Mouse (Mus musculus) CH12.LX (cell line): ENCODE measurements around the gene Dhx58. TPM values are rescaled to one million over a fixed set of nuclear protein-coding genes. Genes with fewer than 3 reads are reported as not detected.

Experiments used
- DNase-seq: peaks from one replicate; pipeline ENCODE4 v3.0.0-alpha.2; 2013; ENCODE audit errors: extremely low read depth
- H3K27ac ChIP-seq: 2 replicates; pipeline ENCODE4 v1.5.1; 2012; ENCODE audit warnings: low read depth, mild to moderate bottlenecking, control low read depth, moderate library complexity; ENCODE audit not compliant: insufficient read depth
- H3K27me3 ChIP-seq: replicated peaks from 2 replicates; pipeline ENCODE3; 2012; ENCODE audit warnings: inconsistent platforms
- H3K36me3 ChIP-seq, 2 experiments: replicated peaks in 1 of 2; 2 replicates each; pipeline versions ENCODE3 to v1.6.1; 2012; ENCODE audit warnings: inconsistent platforms in 1 of 2, low read length in 1 of 2, mild to moderate bottlenecking in 1 of 2, mixed read lengths in 1 of 2, moderate library complexity in 1 of 2; ENCODE audit not compliant: control insufficient read depth in 1 of 2, insufficient read depth in 1 of 2
- H3K4me1 ChIP-seq, 2 experiments: 2 replicates each; pipeline ENCODE4 v1.6.1; 2012; ENCODE audit warnings: inconsistent platforms in 1 of 2, moderate library complexity in 1 of 2; ENCODE audit not compliant: insufficient read depth in 2 of 2, control insufficient read depth in 1 of 2
- H3K4me2 ChIP-seq: 2 replicates; pipeline ENCODE4 v1.6.1; 2012; ENCODE audit warnings: low read depth, mild to moderate bottlenecking, control low read depth; ENCODE audit not compliant: poor library complexity, insufficient read depth, severe bottlenecking
- H3K4me3 ChIP-seq, 3 experiments: fragments of 150-350 bp in 1 of 3; sonication (generic) in 1 of 3; replicated peaks in 1 of 3; 2 replicates each; pipeline versions ENCODE3 to v1.5.1; 2011 to 2012; ENCODE audit warnings: low read depth in 2 of 3, low read length in 2 of 3, mild to moderate bottlenecking in 2 of 3, moderate library complexity in 2 of 3, control low read depth in 1 of 3, improper control_type of control experiment in 1 of 3, inconsistent platforms in 1 of 3, mixed read lengths in 1 of 3; ENCODE audit not compliant: poor library complexity in 1 of 3
- H3K79me2 ChIP-seq: replicated peaks from 2 replicates; pipeline ENCODE4 v1.6.1; 2012; ENCODE audit warnings: mild to moderate bottlenecking, moderate library complexity; ENCODE audit not compliant: control insufficient read depth, poor library complexity, insufficient read depth, severe bottlenecking; ENCODE audit errors: extremely low read depth
- H3K9ac ChIP-seq: 2 replicates; pipeline ENCODE4 v1.6.1; 2012; ENCODE audit warnings: low read depth, mild to moderate bottlenecking, control low read depth, moderate library complexity; ENCODE audit not compliant: insufficient read depth
- H3K9me3 ChIP-seq: replicated peaks from 2 replicates; pipeline ENCODE3; 2012; ENCODE audit warnings: low read length, inconsistent platforms, mixed read lengths
- CHD2 ChIP-seq: IDR thresholded peaks from 2 replicates; pipeline ENCODE4 v1.6.1; 2011; ENCODE audit warnings: low read length, improper control_type of control experiment
- CTCF ChIP-seq, 2 experiments: IDR thresholded peaks in 1 of 2; conservative IDR thresholded peaks in 1 of 2; 2 replicates each; pipeline ENCODE4 v1.5.1; 2011 to 2012; ENCODE audit warnings: low read depth in 2 of 2, low read length in 2 of 2, improper control_type of control experiment in 1 of 2, inconsistent platforms in 1 of 2, mild to moderate bottlenecking in 1 of 2, moderate library complexity in 1 of 2
- ELF1 ChIP-seq: IDR thresholded peaks from 2 replicates; pipeline ENCODE4 v1.6.1; 2014; ENCODE audit warnings: low read depth, mild to moderate bottlenecking, inconsistent platforms, low read length, improper control_type of control experiment
- ETS1 ChIP-seq: conservative IDR thresholded peaks from 2 replicates; pipeline ENCODE4 v1.6.1; 2012; ENCODE audit warnings: low read depth, mild to moderate bottlenecking, inconsistent platforms, low read length, improper control_type of control experiment, moderate library complexity
- GABPA ChIP-seq: IDR thresholded peaks from 2 replicates; pipeline ENCODE4 v1.6.1; 2012; ENCODE audit warnings: low read depth, low read length, improper control_type of control experiment, inconsistent platforms; ENCODE audit not compliant: insufficient replicate concordance
- JUN ChIP-seq: IDR thresholded peaks from 2 replicates; pipeline ENCODE4 v1.6.1; 2011; ENCODE audit warnings: low read depth, mild to moderate bottlenecking, low read length, improper control_type of control experiment, moderate library complexity; ENCODE audit not compliant: insufficient read depth
- MEF2A ChIP-seq: IDR thresholded peaks from 2 replicates; pipeline ENCODE4 v1.6.1; 2014; ENCODE audit warnings: low read depth, mild to moderate bottlenecking, inconsistent platforms, low read length, improper control_type of control experiment, borderline replicate concordance
- MXI1 ChIP-seq: IDR thresholded peaks from 2 replicates; pipeline ENCODE4 v1.6.1; 2011; ENCODE audit warnings: mild to moderate bottlenecking, low read depth, low read length, improper control_type of control experiment
- MYC ChIP-seq: IDR thresholded peaks from 2 replicates; pipeline ENCODE4 v1.6.1; 2011; ENCODE audit warnings: low read depth, mild to moderate bottlenecking, improper control_type of control experiment, low read length
- NRF1 ChIP-seq: IDR thresholded peaks from 2 replicates; pipeline ENCODE4 v1.6.1; 2014; ENCODE audit warnings: low read depth, mild to moderate bottlenecking, inconsistent platforms, low read length, improper control_type of control experiment, moderate library complexity
- POLR2AphosphoS2 ChIP-seq: IDR thresholded peaks from 2 replicates; pipeline ENCODE4 v1.6.1; 2011; ENCODE audit warnings: low read depth, low read length, improper control_type of control experiment
- RAD21 ChIP-seq: IDR thresholded peaks from 2 replicates; pipeline ENCODE4 v1.6.1; 2011; ENCODE audit warnings: low read depth, mild to moderate bottlenecking, low read length, improper control_type of control experiment, moderate library complexity
- RCOR1 ChIP-seq: conservative IDR thresholded peaks from 2 replicates; pipeline ENCODE4 v1.6.1; 2012; ENCODE audit warnings: low read depth, mild to moderate bottlenecking, inconsistent platforms, low read length, improper control_type of control experiment
- SIN3A ChIP-seq: IDR thresholded peaks from 2 replicates; pipeline ENCODE4 v1.6.1; 2012; ENCODE audit warnings: low read length, improper control_type of control experiment, inconsistent platforms
- TBP ChIP-seq: conservative IDR thresholded peaks from 2 replicates; pipeline ENCODE4 v1.6.1; 2011; ENCODE audit warnings: low read depth, low read length, improper control_type of control experiment
- USF2 ChIP-seq: conservative IDR thresholded peaks from 2 replicates; pipeline ENCODE4 v1.6.1; 2011; ENCODE audit warnings: low read depth, low read length, improper control_type of control experiment
- ZMIZ1 ChIP-seq: IDR thresholded peaks from 2 replicates; pipeline ENCODE4 v1.6.1; 2012; ENCODE audit warnings: low read depth, mild to moderate bottlenecking, inconsistent platforms, low read length, improper control_type of control experiment
- ZNF384 ChIP-seq: IDR thresholded peaks from 2 replicates; pipeline ENCODE4 v1.6.1; 2012; ENCODE audit warnings: low read depth, low read length, improper control_type of control experiment, inconsistent platforms
- dilution Hi-C: fragments of 300-500 bp; cut with MboI; formaldehyde crosslinking; loops from 2 replicates; pipeline ENCODE4 v1.14.3; 2020; ENCODE audit warnings: low sequenced_read_pairs; ENCODE audit not compliant: extremely low pct_unique_long_range_greater_than_20kb, extremely low pct_ligation_motif_present
- in situ Hi-C: fragments of 300-500 bp; cut with MboI; formaldehyde crosslinking; loops from 3 replicates; pipeline ENCODE4 v1.14.3; 2019; ENCODE audit warnings: low sequenced_read_pairs, low pct_ligation_motif_present, low pct_unique_long_range_greater_than_20kb, mixed read lengths
- polyA plus RNA-seq: library from polyadenylated mRNA; unstranded; fragments of >175 nt; gene quantifications from 2 replicates; pipeline ENCODE4 v1.2.1, GENCODE M21; 2012; ENCODE audit warnings: low read depth; ENCODE audit not compliant: insufficient read length
- total RNA-seq, 2 experiments: library from RNA; depleted of rRNA; stranded (reverse); fragments of 300-350 nt in 1 of 2; fragments of >200 nt in 1 of 2; gene quantifications; 2 replicates each; pipeline ENCODE4 v1.2.3; 2012 to 2014

Gene Dhx58
- total and polyA plus RNA-seq, 3 experiments: 6.3 to 15.7 (median 6.4) TPM

- H3K79me2 ChIP-seq: peaks cover 4% of the 10 kb centered on the region; the same call in 1 of the 2 replicates
- no peak for DNase-seq
- peaks cover 9 to 46% of the 10 kb centered on the region in 2 experiments for H3K4me1 ChIP-seq
- no peak overlapping the region for H3K27ac ChIP-seq
- no peaks in the 10 kb centered on the region for H3K9me3 ChIP-seq
- in situ Hi-C loops (no loop called here), dilution Hi-C loops (no loop called here)
- no peak overlapping the region for H3K9ac ChIP-seq
- TF ChIP-seq NRF1: no peak
- TF ChIP-seq CTCF (conservative IDR thresholded peaks at IDR 0.05 in 1 of 2, IDR thresholded peaks at IDR 0.05 in 1 of 2; ENCODE audit: low read depth in 2 of 2, low read length in 2 of 2): no peak
- no peak for TF ChIP-seq POLR2AphosphoS2
- no peak for TF ChIP-seq CHD2
- no peak for TF ChIP-seq ETS1
- TF ChIP-seq TBP: no peak
- no peak for TF ChIP-seq RAD21
- no peak for TF ChIP-seq MYC
- no peak for TF ChIP-seq ZNF384
- TF ChIP-seq GABPA: no peak
- no peak overlapping the region for H3K4me2 ChIP-seq
- no peak overlapping the region for H3K4me3 ChIP-seq
- H3K36me3 ChIP-seq: peaks cover 59 to 82% of the 10 kb centered on the region in 2 experiments
- H3K27me3 ChIP-seq: no peaks in the 10 kb centered on the region
Observed at GRCm38 (mm10) chr11:100710528-100710927, 6.5 kb upstream of the Dhx58 start.

GRCm38 (mm10) chr11:100709201-100709810, 5.2 kb upstream of the Dhx58 start:
- DNase-seq: no peak
- H3K36me3 ChIP-seq: peaks cover 61 to 82% of the 10 kb centered on the region in 2 experiments
- peaks cover 10 to 52% of the 10 kb centered on the region in 2 experiments for H3K4me1 ChIP-seq
- H3K27ac ChIP-seq: no peak overlapping the region
- H3K4me2 ChIP-seq: no peak overlapping the region
- peaks cover 4% of the 10 kb centered on the region; the same call in 1 of the 2 replicates for H3K79me2 ChIP-seq
- no peaks in the 10 kb centered on the region for H3K9me3 ChIP-seq
- H3K9ac ChIP-seq: no peak overlapping the region
- H3K27me3 ChIP-seq: no peaks in the 10 kb centered on the region
- TF ChIP-seq NRF1: no peak
- no peak for TF ChIP-seq GABPA
- TF ChIP-seq POLR2AphosphoS2: no peak
- TF ChIP-seq JUN: no peak
- no peak for TF ChIP-seq ELF1
- no peak for TF ChIP-seq SIN3A
- no peak for TF ChIP-seq CTCF (conservative IDR thresholded peaks at IDR 0.05 in 1 of 2, IDR thresholded peaks at IDR 0.05 in 1 of 2; ENCODE audit: low read depth in 2 of 2, low read length in 2 of 2)
- TF ChIP-seq USF2: no peak
- TF ChIP-seq ZMIZ1: no peak
- no peak for TF ChIP-seq RCOR1
- no peak for TF ChIP-seq MXI1
- no peak for TF ChIP-seq MEF2A
- no peak for TF ChIP-seq ZNF384
- TF ChIP-seq CHD2: no peak
- in situ Hi-C loops (loop anchor here (5.0 kb wide), 1 partner anchor 287 kb away; no protein-coding TSS in a partner anchor), dilution Hi-C loops (no loop called here)
- H3K4me3 ChIP-seq: no peak overlapping the region
